Mouse (Mus musculus) kidney, adult 2 months (tissue): ENCODE measurements at regions not wholly inside any gene's neighbourhood (a gene's known extent, or its start where the extent isn't known, plus 50 kb on each side); places are given as distances from the start of the nearest gene placed in this dataset.

ENCODE experiments used
- DNase-seq: peaks from one replicate; pipeline ENCODE4 v3.0.0; 2021
- H3K27ac ChIP-seq: fragments of 200-500 bp; 2 replicates; pipeline ENCODE4 v1.5.1; 2012; ENCODE audit warnings: low read depth, low read length, control low read depth, inconsistent platforms; ENCODE audit not compliant: insufficient read depth
- H3K27me3 ChIP-seq: fragments of 200-500 bp; replicated peaks from 2 replicates; pipeline ENCODE4 v1.6.1; 2012; ENCODE audit warnings: mild to moderate bottlenecking, moderate library complexity, low read length, inconsistent platforms; ENCODE audit not compliant: control insufficient read depth, insufficient read depth
- H3K36me3 ChIP-seq: fragments of 200-500 bp; 2 replicates; pipeline ENCODE4 v1.6.1; 2012; ENCODE audit warnings: mild to moderate bottlenecking, moderate library complexity, low read length, inconsistent platforms; ENCODE audit not compliant: control insufficient read depth, insufficient read depth
- H3K4me1 ChIP-seq: fragments of 200-500 bp; 2 replicates; pipeline ENCODE4 v1.6.1; 2011; ENCODE audit warnings: low read length; ENCODE audit not compliant: control insufficient read depth, insufficient read depth
- H3K4me3 ChIP-seq: fragments of 200-500 bp; 2 replicates; pipeline ENCODE4 v1.5.1; 2011; ENCODE audit warnings: mild to moderate bottlenecking, low read depth, low read length, control low read depth; ENCODE audit not compliant: insufficient read depth
- CTCF ChIP-seq: fragments of 200-500 bp; conservative IDR thresholded peaks from 2 replicates; pipeline ENCODE4 v1.5.1; 2011; ENCODE audit warnings: low read depth, mild to moderate bottlenecking, control low read depth, low read length, moderate library complexity, mixed read lengths; ENCODE audit not compliant: insufficient read depth, insufficient read length
- POLR2A ChIP-seq: fragments of 200-500 bp; IDR thresholded peaks from one replicate; pipeline ENCODE4 v1.6.1; 2011; ENCODE audit warnings: low read depth, low read length, control low read depth
- WGBS: fragments of 180-500 bp; shearing (Covaris S2); methylation state at CpG from one replicate; pipeline ENCODE4 v1.1.7; 2018; 5-methylcytosine and 5-hydroxymethylcytosine counted together

- H3K27ac ChIP-seq, result no peak overlapping the region
- TF ChIP-seq CTCF, result no peak
- TF ChIP-seq POLR2A, result no peak
- no peak for DNase-seq
- H3K36me3 ChIP-seq, result no peaks in the 10 kb centered on the region
- H3K4me3 ChIP-seq, result no peak overlapping the region
- WGBS, result 59% methylated on average over 4 of the region's 4 CpGs
- H3K27me3 ChIP-seq, result no peaks in the 10 kb centered on the region
- no peaks in the 10 kb centered on the region for H3K4me1 ChIP-seq
Measured at GRCm38 (mm10) chr8:53749263-53749662, 110.4 kb upstream of the Neil3 start.

DNA sequence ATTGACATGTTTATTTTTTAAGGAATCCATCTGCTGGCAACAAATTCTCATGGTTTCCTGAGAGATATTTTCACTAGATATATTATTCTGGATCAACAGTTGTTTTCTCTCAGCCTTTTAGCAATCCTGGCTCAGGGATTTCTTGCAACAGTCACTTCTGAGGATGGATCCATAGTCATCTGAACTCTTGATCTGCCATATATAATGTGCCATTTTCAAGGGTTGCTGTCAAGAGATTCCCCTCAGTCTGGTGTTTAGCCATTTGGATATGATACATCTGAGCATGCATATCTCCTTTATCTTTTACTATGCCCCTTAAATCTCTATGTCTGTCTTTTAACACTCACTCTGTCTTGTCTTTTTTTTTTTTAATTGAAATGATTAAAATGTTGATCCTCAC, 130.3 kb upstream of the Neil3 start:
- Histone ChIP-seq H3K27me3 (no peaks in the 10 kb centered on the region), H3K27ac (no peak overlapping the region), H3K4me1 (no peaks in the 10 kb centered on the region), H3K4me3 (no peak overlapping the region), H3K36me3 (no peaks in the 10 kb centered on the region)
- peak; percentile 4 for DNase-seq
- no peak for TF ChIP-seq POLR2A
- no peak for TF ChIP-seq CTCF

GRCm38 (mm10) chr8:53775511-53775910, 136.6 kb upstream of the Neil3 start:
- DNase-seq, result no peak
- no peak for TF ChIP-seq CTCF
- no peak for TF ChIP-seq POLR2A
- H3K27me3 ChIP-seq, result no peaks in the 10 kb centered on the region
- no peak overlapping the region for H3K27ac ChIP-seq
- H3K36me3 ChIP-seq, result no peaks in the 10 kb centered on the region
- H3K4me1 ChIP-seq, result no peaks in the 10 kb centered on the region
- H3K4me3 ChIP-seq, result no peak overlapping the region

DNA sequence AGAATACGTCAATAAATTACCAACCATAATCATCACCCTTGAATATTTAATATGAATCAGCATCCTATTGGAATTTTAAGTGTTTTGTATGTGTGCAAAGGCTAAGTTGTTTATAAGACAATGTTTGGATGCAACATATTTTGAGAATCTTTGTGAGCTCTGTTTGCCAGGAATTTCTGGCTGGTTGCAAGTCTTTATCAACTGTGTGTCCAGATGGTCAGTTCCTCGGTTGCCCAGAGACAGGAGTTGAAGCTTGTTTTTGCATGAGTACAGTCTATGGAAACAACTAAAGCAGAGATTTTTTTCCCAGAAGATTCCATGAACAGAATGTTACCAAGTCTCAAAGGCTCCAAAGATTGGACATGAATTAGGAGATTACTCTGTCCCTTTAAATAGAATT, 142.0 kb upstream of the Neil3 start:
- WGBS, result 81% methylated on average over 2 of the region's 2 CpGs

DNA sequence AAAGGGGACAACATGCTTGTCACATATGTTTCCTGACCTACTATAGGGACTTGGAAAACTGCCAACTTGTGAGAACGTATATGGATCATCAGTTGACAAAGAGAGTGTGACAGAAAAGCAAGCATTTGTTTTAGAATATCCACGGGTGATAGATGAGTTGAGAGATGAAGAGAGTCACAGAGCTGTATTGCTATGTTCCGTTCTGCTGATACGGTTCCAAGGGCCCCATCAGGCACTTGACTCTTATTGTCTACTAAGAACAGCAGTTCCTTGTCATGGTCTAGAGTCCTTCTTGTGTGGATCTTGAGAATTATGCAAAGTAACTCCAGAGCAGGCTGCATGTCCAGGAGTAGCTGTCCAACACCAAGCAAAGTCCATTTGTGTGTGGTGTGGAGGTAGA, 143.0 kb upstream of the Neil3 start:
- H3K4me3 ChIP-seq, result no peak overlapping the region
- H3K4me1 ChIP-seq, result no peaks in the 10 kb centered on the region
- H3K27ac ChIP-seq, result no peak overlapping the region
- TF ChIP-seq POLR2A, result no peak
- TF ChIP-seq CTCF, result no peak
- no peaks in the 10 kb centered on the region for H3K27me3 ChIP-seq
- no peaks in the 10 kb centered on the region for H3K36me3 ChIP-seq
- 78% methylated on average over 4 of the region's 4 CpGs for WGBS
- DNase-seq, result no peak

More for the DNA sequence above, 142.0 kb upstream of the Neil3 start:
- no peaks in the 10 kb centered on the region for H3K36me3 ChIP-seq
- DNase-seq, result no peak
- no peaks in the 10 kb centered on the region for H3K4me1 ChIP-seq
- no peak overlapping the region for H3K27ac ChIP-seq
- no peaks in the 10 kb centered on the region for H3K27me3 ChIP-seq
- TF ChIP-seq CTCF, result no peak
- no peak for TF ChIP-seq POLR2A
- H3K4me3 ChIP-seq, result no peak overlapping the region

DNA sequence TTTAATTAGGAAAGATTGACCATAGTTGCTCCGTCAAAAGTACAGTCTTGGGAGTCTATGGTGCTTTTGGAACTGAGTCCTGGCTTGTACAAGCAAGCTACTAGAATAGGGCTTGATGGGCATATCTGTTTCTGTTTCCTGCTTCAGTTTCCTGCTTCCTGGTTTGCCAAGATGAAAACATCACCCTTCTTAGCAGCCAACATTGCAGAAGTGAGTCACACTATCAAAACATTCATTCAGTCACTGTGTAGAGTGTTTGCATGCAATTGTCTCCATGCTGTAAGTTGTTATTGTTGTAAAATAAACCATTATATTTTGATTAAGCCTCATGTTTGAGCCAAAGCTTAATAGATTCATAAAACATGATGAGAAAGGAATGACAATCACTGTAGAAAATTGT, 149.3 kb upstream of the Neil3 start:
- no peak for DNase-seq
- Histone ChIP-seq H3K27ac (no peak overlapping the region), H3K36me3 (no peaks in the 10 kb centered on the region), H3K4me1 (no peaks in the 10 kb centered on the region), H3K4me3 (no peak overlapping the region), H3K27me3 (no peaks in the 10 kb centered on the region)
- WGBS, result 85% methylated on average over 1 of the region's 1 CpGs
- no peak for TF ChIP-seq CTCF
- TF ChIP-seq POLR2A, result no peak

DNA sequence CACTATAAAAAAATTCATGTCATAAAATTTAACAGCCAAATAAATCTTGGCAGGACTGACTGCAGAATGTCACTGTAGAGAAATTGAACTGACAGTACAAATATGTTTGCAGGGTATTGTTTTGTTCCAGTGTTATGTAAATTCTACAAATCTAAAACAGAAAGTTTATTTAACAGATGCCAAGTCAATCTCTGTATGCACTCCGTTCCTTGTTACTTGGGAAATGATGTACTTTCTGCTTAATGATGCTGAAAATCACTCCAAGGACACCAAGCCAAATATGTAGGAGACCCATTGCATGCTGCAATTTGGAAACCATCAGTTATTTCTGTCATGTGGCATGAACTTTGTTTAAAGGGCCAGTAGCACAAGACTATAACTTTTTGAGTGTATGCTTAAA, 182.3 kb upstream of the Neil3 start:
- no peak for TF ChIP-seq POLR2A
- no peak for TF ChIP-seq CTCF
- Histone ChIP-seq H3K4me3 (no peak overlapping the region), H3K4me1 (no peaks in the 10 kb centered on the region), H3K36me3 (no peaks in the 10 kb centered on the region), H3K27me3 (no peaks in the 10 kb centered on the region), H3K27ac (no peak overlapping the region)
- no peak for DNase-seq
- WGBS, result 12% methylated on average over 1 of the region's 1 CpGs

DNA sequence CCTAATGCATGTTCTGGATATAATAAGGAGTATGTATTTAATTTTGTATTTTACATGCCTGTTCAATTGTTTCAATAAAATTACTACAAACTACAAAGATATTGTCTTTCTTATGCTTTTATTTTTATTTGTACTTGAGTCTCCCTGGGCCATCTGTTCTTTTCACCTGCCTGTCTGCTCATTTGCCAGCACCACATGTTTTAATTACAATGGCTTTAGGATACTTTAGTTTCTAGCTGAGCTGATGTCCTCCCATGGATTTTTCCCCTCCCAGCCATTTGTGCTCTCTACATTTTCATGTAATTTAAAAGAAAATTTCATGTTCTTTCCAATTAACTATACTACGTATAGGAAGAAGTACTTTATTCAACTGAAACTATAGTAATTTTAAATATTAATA, 188.5 kb upstream of the Neil3 start:
- no peak for TF ChIP-seq POLR2A
- no peak overlapping the region for H3K4me3 ChIP-seq
- 80% methylated on average over 1 of the region's 1 CpGs for WGBS
- H3K27me3 ChIP-seq, result no peaks in the 10 kb centered on the region
- H3K36me3 ChIP-seq, result no peaks in the 10 kb centered on the region
- no peak for DNase-seq
- no peak overlapping the region for H3K27ac ChIP-seq
- no peaks in the 10 kb centered on the region for H3K4me1 ChIP-seq
